Mouse (Mus musculus): ENCODE results near the gene Fv1.

GRCm38 (mm10) chr4:147887277-147887676 is 18.5 kb downstream of the Fv1 start:
- TF ChIP-seq CTCF (conservative IDR thresholded peaks at IDR 0.05; ENCODE audit: low read length) (no peak), NANOG (IDR thresholded peaks at IDR 0.05; ENCODE audit: borderline replicate concordance, low read length) (no peak), POU5F1 (IDR thresholded peaks at IDR 0.05; ENCODE audit: borderline replicate concordance, low read length) (no peak)
